Mouse (Mus musculus) erythroblast, embryonic 14.5 days (primary cell): ENCODE data around the gene Sel1l3.

Source experiments
- GATA1 ChIP-seq: IDR thresholded peaks from 2 replicates; pipeline ENCODE4 v1.6.1; 2012; ENCODE audit warnings: low read length, inconsistent platforms, mixed read lengths
- TAL1 ChIP-seq: IDR thresholded peaks from 3 replicates; pipeline ENCODE4 v1.6.1; 2012; ENCODE audit warnings: low read length, inconsistent platforms, mixed read lengths

DNA sequence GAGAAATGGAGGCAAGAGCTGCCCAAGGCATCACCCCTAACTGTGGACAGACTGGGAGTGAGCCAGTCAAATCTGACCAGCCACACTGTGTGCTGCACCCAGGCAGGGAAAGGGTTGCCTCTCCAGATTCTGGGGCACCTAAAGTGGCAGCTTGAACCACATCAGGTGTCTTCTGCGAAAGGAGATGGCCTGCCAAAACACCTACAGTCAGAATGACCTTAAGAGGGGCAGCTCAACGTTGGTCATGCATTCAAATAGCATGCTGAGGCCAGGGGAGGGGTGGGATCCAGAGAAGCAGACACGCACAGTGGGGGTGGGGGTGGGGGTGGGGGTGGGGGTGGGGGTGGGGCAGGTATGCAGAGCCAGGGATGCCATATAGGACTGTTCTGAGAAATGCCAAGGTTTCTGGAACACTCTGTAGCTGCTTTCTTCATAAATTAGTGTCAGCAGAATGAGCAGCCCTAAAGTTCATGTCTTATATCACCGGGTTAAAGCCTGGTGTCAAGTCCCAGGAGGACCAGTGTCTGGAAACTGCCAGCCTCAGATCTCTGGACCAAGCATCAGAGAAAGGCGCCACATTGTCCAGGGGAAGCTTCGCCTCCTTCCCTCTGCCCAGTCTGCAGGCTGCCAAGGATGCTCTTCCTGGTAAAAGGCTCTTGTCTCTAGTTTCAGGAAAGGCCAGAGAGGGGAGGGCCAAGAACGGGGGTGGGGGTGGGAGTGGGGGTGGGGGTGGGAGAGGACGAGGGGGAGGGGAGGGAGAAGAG, 65.4 kb downstream of the Sel1l3 start:
- TF ChIP-seq TAL1: no peak
- no peak for TF ChIP-seq GATA1
